Mouse (Mus musculus) right cerebral cortex, postnatal 10 days (tissue): ENCODE measurements around the gene H2-D1.

Source experiments
- DNase-seq, 2 experiments: peaks; one replicate each; pipeline ENCODE4 v3.0.0; 2021; ENCODE audit warnings: low spot score in 2 of 2

The H2-D1 gene

GRCm38 (mm10) chr17:35240384-35241304, 21.9 kb upstream of the H2-D1 start:
- no peak for DNase-seq

DNA sequence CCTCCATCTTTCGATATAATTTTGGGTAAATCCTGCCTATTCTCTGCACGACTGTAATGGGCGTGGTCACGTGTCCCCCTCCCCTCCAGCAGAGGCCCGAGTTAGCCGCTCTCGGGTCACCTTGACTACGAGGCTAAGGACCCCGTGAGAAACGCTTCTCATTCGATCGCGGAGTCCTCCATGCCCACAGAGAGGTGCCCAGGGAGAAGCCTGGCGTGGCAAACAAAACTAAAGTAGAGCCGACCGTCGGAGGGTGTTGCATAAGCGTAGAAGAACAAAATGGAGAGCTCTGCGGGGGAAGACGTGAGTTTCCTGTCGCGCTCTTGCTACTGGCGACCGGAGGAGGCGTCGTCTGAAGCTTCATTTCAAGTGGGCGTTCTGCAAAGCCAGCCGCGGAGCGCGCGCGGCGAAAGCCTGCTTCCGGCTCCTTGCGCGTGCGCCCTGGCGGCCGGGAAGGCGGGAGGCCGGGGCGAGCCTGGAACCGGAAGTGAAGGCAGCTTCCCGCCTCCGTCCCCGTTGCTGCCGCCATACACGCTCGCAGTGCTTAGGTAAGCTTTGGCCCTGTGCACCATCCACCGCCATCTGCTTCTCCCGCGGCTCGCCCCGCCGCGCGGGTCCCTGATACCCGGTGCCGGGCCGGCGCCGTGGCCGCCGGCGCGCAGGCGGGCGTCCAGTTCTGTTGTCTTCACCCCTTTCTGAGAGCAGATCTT, 21.1 kb upstream of the H2-D1 start, which contains the start of gene Ddx39b:
Ddx39b (plus strand) TSS at position 442 of the 710 bp plus-strand sequence.
- DNase-seq: peak; percentile 97

DNA sequence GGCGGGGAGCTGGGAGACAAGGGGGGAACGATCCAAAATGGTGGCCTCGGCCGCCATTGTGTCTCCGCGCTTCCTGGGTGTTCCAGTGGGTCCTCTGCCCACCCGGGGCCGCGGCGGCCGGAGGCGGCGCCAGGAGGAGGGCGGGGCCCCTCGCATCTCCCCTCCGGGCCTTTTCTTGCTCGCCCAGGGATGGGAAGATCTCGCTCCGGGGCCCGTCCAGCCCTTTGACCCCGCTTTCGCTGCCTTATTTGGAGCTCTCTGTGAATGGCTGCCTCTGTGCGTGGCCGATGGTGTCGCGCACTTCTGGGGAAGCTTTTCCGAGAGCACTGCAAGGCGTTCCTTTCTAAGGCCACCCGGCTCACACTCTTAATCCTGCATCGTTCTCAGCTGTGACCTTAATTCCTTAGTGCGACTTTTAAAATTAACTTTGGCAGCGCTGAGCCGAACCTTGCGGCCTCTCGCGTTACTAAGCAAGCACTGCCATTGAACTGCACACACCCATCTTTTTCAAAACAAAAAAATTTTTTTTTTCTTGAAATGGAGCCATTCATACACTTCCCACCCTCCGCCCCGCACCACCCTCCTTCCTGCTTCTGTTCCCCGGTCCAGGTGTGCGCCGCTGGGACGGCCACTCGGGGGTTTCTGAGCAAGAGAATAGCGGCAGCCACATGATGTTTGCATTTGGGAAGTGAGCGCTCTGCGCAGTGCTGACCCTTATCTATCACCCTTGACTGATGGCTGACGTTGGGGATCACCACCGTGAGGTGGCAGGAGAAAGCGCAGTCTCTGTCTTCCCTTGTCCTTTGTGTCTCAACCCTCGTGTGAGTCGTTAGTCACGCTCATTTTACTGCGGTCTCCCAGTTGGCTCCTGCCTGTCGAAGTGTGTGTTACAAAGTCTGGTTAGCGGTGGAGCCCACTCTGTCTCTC, 20.3 kb upstream of the H2-D1 start:
- DNase-seq: peak; percentile 73 to 77

DNA sequence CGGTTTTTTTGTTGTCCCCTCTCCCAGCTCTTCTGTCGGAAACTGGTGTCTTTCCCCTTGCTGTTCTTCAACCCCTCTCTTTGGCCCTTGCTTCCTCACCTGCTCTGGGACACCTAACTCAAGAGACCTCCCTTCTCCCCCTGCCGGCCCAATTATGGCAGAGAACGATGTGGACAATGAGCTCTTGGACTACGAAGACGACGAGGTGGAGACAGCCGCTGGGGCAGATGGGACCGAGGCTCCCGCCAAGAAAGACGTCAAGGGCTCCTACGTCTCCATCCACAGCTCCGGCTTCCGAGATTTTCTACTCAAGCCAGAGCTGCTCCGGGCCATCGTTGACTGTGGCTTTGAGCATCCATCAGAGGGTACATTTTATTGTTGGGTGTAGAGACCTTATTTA, 19.4 kb upstream of the H2-D1 start:
- DNase-seq: peak; percentile 73 to 82

- DNase-seq: no peak
These were observed 17.5 kb upstream of the H2-D1 start for GRCm38 (mm10) chr17:35244999-35245398.

GRCm38 (mm10) chr17:35245731-35246623, 16.6 kb upstream of the H2-D1 start:
- DNase-seq: no peak

- DNase-seq: no peak
These were observed 15.4 kb upstream of the H2-D1 start for GRCm38 (mm10) chr17:35247144-35247543.

DNA sequence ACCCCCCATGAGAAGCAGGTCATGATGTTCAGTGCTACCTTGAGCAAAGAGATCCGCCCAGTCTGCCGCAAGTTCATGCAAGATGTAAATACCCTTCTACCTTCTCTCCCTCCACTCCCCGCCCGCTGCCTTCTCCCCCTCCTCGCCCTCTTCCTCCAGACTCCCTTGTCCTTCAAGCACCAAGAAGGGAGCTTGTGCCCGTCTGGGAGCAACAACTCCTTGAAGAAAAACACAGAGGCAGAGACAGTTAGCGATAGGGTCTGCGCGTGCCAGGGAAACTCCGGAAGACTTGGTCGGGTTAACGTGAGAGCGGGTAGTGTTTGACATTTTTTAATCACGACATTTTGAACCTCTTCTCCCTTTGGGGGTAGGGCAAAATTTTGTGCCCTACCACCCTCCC, 13.5 kb upstream of the H2-D1 start:
- no peak for DNase-seq

DNA sequence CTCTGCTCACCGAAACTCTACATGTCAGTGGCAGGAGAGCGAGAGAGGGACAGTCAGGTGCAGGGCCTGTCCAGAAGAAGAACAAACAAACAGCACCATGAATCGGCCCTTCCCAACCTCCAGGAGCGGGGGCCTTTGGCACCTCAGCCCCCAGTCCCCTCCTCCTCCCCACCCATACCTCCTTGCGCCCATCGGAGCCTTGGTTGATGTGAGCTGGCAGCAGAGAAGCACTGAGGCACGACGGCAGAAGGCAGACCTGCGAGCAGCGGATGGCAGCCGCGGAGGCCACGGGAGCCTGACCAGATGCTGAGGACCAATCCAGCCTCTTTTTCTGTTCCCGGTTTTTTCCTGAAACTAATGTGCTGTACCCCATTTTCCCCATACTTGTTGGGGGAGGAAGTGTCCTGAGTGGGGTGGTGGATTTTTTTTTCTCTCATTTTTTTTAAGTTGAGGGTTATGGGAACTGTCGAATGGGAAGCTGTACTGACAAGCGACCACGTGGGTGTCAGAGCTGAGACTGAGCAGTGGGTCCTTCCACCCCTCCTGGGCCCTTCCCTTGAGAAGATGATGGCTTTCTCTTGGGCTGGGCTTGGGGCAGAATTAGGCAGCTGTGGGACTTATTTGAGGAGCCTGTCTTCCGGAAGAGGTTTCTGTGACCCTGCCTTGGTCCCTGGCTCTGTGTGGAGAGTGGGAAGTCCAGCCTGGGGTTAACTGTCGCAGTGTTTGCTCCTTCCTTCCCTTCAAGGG, 12.9 kb upstream of the H2-D1 start:
- no peak for DNase-seq

DNA sequence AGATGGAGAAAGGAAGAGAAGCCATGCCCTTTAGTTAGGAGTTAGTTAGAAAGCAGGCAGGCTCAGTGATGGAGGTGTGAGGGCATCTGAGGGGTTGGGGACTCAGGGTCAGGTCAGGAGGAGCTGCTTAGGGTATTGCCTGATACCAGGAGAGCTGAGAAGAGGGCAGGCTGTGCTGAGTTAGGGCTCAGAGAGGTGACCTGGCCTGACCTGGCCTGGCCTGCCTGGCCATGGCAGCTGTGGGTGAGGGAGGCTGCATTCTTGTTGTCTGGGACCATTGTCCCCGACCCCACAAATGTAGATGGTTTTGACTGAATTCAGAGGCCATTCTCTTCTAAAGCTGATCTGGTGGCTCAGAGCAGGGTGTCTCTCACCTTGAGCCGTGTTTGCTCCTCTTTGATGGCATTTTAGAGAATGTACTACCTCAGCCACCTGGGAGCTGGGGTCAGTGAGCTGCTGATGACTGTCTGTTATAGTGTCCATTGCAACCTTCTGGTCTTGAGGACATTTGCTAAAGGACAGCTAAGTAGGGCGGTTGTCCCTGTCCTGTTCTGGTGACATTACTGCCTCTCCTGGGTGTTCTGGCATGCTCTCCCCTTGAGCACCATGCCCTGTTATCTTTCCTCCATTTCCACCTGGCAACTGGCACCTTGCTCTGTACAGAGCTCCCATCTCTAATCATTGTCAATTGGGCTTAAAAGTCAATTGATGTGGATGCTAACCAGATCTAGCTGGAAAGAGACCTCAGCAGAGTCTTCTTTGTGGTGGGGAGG, 12.0 kb upstream of the H2-D1 start:
- DNase-seq: no peak

GRCm38 (mm10) chr17:35251162-35251719, 11.3 kb upstream of the H2-D1 start:
- no peak for DNase-seq

GRCm38 (mm10) chr17:35251981-35252380, 10.5 kb upstream of the H2-D1 start:
- DNase-seq: no peak

GRCm38 (mm10) chr17:35252619-35253292, 9.8 kb upstream of the H2-D1 start:
- no peak for DNase-seq

DNA sequence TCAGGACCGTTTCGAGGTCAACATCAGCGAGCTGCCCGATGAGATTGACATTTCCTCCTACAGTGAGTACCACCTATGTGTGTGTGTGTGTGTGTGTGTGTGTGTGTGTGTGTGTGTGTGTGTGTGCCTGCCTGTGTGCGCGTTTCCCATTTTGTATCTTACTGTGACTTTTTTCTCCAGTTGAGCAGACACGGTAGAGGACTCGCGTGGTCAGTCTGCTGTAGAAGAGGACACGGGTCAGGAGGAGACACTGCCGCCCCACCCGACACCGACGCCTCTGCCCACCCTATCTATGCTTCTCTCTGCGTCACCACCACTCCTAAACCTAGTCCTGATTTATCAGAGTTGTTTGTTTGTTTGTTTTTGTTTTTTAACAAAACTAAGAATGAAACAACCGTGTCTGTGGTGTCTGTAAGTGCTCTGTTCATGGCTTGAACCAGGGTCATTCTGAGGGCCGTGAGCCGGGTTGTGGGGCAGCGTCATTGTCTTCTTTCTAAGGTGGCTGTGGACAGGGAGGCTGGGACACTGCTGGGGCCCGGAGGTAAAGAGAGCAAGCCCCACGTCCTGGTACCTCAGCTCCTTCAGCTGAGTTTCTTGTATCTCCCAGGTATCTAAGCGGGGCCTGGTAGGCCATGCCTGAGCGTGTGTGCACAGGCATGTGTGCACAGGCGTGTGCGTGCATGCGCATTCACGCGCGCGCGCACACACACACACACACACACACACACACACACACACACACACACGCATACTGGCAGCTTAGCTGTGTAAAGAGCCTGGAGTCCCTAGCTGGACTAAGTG, 9.0 kb upstream of the H2-D1 start:
- DNase-seq: no peak

GRCm38 (mm10) chr17:35254241-35255098, 8.1 kb upstream of the H2-D1 start:
- DNase-seq: peak; percentile 27 to 68

GRCm38 (mm10) chr17:35255301-35255700, 7.2 kb upstream of the H2-D1 start:
- DNase-seq: no peak

GRCm38 (mm10) chr17:35255704-35256103, 6.8 kb upstream of the H2-D1 start:
- no peak for DNase-seq
